Mouse (Mus musculus) erythroblast, adult 5-6 weeks (primary cell): Measurements from ENCODE around the gene Pitx3. TPM values are rescaled to one million over a fixed set of nuclear protein-coding genes. Genes with fewer than 3 reads are reported as not detected.
"Not testable (repeated sequence)": the region's sequence is repeated elsewhere in the genome, so short reads cannot be mapped to it uniquely, and the experiment has no call there.

Experiments used
- ATAC-seq: replicated peaks from 2 replicates; pipeline ENCODE4 v1.8.0; 2016; ENCODE audit warnings: moderate number of reproducible peaks, mild to moderate bottlenecking, moderate TSS enrichment, inconsistent platforms; ENCODE audit not compliant: poor library complexity, low FRiP score, severe bottlenecking
- total RNA-seq, 2 experiments: library from RNA; stranded (forward) in 1 of 2; stranded (reverse) in 1 of 2; fragments of 150-400 nt in 1 of 2; fragments of 200-764, 138-1000 nt in 1 of 2; gene quantifications; 2 replicates each; pipeline versions ENCODE4 v1.2.3 to v1.2.4; 2015 to 2017; ENCODE audit warnings: low replicate concordance in 2 of 2

Pitx3 gene
- not detected in 2 replicates for total RNA-seq (2015; ENCODE audit: low replicate concordance)
- not detected in 2 replicates for total RNA-seq (2017; ENCODE audit: low replicate concordance)

GRCm38 (mm10) chr19:46147511-46148371 lies at the start of gene Pitx3:
Gene Pitx3 (minus strand): TSS chr19:46148326.
- no peak for ATAC-seq

- ATAC-seq, result no peak
Observed at GRCm38 (mm10) chr19:46187203-46187602, 39.1 kb upstream of the Pitx3 start.

GRCm38 (mm10) chr19:46186611-46187010 lies 38.5 kb upstream of the Pitx3 start:
- ATAC-seq, result no peak

GRCm38 (mm10) chr19:46182241-46182640 lies 34.1 kb upstream of the Pitx3 start:
- no peak for ATAC-seq

- no peak for ATAC-seq
Observed at GRCm38 (mm10) chr19:46180274-46180673, 32.1 kb upstream of the Pitx3 start.

- no peak for ATAC-seq
Observed at GRCm38 (mm10) chr19:46177046-46177445, 28.9 kb upstream of the Pitx3 start.

GRCm38 (mm10) chr19:46175173-46175572 lies 27.0 kb upstream of the Pitx3 start:
- no peak for ATAC-seq

GRCm38 (mm10) chr19:46172541-46172940 lies 24.4 kb upstream of the Pitx3 start:
- no peak for ATAC-seq

GRCm38 (mm10) chr19:46169913-46170312 lies 21.8 kb upstream of the Pitx3 start:
- no peak for ATAC-seq

- ATAC-seq, result no peak
Observed at GRCm38 (mm10) chr19:46169396-46169795, 21.3 kb upstream of the Pitx3 start.

- ATAC-seq, result not testable (repeated sequence)
Observed at GRCm38 (mm10) chr19:46167169-46167568, 19.0 kb upstream of the Pitx3 start.

- ATAC-seq, result no peak
Observed at GRCm38 (mm10) chr19:46165950-46166349, 17.8 kb upstream of the Pitx3 start.

GRCm38 (mm10) chr19:46152127-46152803 lies 4.1 kb upstream of the Pitx3 start, which contains the start of gene Gbf1:
Gene Gbf1 (plus strand): TSS chr19:46152509.
- peak; percentile 96 for ATAC-seq

GRCm38 (mm10) chr19:46149091-46149490 lies 965 bp upstream of the Pitx3 start:
- no peak for ATAC-seq

- ATAC-seq, result 0 out of 2 replicates have a peak, but pooled peaks have one; percentile 11
Observed at GRCm38 (mm10) chr19:46148372-46148760, 240 bp upstream of the Pitx3 start.

GRCm38 (mm10) chr19:46141091-46141490 lies 7.0 kb downstream of the Pitx3 start:
- ATAC-seq, result no peak

GRCm38 (mm10) chr19:46140324-46140723 lies 7.8 kb downstream of the Pitx3 start:
- ATAC-seq, result no peak

GRCm38 (mm10) chr19:46136639-46137580 lies 11.2 kb downstream of the Pitx3 start:
- peak; percentile 79 for ATAC-seq

GRCm38 (mm10) chr19:46135789-46136638 lies 12.1 kb downstream of the Pitx3 start:
- peak; percentile 51 for ATAC-seq
